Mouse (Mus musculus) layer of hippocampus, adult 18-20 months (tissue): Measurements from ENCODE around the gene Kcnk10. TPM values are rescaled to one million over a fixed set of nuclear protein-coding genes. Genes with fewer than 3 reads are reported as not detected.

Experiments used
- DNase-seq, 2 experiments: peaks; one replicate each; pipeline ENCODE4 v3.0.0; 2022; ENCODE audit warnings: low spot score in 2 of 2
- total RNA-seq, 2 experiments: library from RNA; stranded (reverse); gene quantifications; 2 replicates each; pipeline ENCODE4 v1.2.3; 2021

The Kcnk10 gene
- total RNA-seq, 2 experiments from 2014 or later = 15.2 to 15.7 TPM

DNA sequence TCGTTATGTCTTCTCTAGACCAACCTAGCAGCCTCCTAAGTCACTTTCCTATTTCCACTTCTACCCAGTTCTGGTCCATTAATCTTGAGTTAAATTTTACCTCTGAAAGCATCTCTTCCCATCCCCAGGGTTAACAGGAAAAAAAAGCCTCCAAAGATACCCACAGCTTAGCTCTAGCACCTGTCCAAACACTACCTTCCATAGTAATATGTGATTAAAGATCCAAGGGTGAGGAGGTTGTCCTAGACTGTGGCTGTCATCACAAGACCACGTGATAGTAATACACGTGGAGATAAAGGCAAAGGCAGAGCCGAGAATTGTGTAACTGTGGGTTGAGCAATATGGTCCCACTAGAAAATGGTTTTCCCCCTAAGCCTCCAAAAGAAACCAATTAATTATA is 56.8 kb downstream of the Kcnk10 start:
- no peak for DNase-seq

GRCm38 (mm10) chr12:98520568-98520931 is 57.6 kb downstream of the Kcnk10 start:
- no peak for DNase-seq

- no peak for DNase-seq
These were observed 58.1 kb downstream of the Kcnk10 start for GRCm38 (mm10) chr12:98519866-98520567.

GRCm38 (mm10) chr12:98505601-98506000 is 72.5 kb downstream of the Kcnk10 start:
- DNase-seq = no peak

- no peak for DNase-seq
These were observed 76.4 kb downstream of the Kcnk10 start for GRCm38 (mm10) chr12:98501528-98502280.

DNA sequence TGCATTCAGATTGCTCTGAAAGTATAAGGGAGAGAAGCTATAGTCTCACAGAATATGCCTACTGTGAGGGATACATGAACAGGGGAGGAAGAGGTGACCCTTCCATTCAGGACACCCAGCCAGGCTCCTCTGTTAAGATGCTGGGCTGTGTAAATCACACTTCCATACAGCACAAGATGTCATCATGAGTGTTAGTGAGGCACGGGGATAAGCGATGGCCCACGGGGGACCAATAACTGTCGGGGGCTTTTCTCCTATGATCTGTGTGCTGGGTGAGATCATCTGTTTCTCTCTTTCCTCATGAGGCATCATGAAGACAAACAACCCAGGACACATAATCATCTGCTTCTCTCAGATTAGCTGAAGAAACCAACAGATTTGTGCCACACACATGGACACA is 77.1 kb downstream of the Kcnk10 start:
- no peak for DNase-seq

DNA sequence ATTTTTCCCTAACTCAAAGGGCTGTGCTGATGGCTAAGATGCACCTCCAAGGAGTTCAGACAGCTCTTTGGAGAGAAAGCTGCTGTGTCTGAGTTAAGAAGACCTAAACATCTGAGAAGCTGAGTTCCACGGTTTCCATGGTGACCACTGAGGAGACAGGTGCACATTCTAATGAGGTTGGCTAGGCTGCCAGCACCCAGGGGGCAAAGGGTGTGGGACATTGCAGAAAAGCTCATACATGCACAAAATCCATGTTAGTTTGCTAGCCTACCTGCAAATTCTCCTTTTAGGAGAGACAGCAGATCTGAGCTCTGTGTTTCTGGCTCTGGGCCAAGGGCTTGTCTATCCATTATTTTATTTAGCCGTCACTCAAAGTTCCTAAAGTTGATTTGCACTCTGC is 96.7 kb downstream of the Kcnk10 start:
- peak in 1 of 2 experiments; percentile 47 for DNase-seq

DNA sequence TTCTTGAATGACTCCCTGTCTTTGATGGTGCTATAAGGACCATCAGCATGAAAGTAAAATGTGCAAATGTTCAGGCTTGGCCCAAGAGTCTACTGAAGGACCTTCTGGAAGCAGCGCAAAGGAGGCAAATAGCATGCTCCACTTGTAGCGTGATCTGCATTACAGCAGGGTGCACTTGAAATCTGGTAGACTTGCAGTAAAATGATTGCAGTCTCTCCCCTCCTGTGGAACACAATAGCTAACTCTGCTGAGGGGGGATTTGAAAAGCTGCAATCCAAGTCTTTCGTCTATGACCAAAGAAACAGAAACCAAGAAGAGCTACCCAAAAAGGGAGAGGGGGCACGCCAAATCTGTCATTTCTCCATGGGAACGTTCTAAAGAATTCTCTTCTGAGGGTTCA is 97.1 kb downstream of the Kcnk10 start:
- no peak for DNase-seq

DNA sequence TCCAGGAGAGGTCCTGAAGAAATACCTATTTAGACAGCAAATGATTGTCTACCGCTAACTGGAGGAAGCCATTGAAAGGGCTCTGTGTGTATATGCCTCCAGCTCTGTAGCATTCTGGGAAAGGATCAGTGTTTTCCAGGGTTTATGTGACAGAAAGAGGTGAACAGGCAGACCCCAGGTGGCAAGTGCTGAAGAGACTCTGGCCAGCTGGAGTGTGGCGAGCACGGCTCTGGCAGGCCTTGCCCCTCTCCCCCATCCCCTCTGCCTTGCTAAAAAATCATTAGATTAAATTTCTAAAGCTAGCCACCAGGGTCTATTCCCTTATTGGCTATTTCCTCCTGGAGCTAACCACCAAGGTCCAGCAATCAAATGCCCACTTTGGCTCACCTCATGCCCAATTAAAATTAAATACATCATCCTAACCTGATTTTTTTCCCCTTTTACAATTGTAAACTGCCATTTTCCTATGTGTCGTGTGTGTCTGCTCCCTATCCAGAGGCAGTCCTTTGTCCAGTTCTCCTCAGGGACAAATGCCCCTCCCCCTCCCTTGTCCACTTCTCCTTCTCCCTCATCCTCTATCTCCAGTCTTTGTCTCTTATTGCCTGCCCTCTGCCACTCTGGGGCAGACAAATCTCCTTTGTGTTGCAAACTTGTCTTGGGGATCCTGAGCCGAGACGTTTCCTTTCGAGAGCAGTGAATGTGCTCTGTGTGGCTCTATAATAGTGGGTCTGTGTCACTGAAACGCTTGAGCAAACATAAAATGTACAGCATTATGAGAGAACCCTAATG is 100.2 kb downstream of the Kcnk10 start:
- no peak for DNase-seq

DNA sequence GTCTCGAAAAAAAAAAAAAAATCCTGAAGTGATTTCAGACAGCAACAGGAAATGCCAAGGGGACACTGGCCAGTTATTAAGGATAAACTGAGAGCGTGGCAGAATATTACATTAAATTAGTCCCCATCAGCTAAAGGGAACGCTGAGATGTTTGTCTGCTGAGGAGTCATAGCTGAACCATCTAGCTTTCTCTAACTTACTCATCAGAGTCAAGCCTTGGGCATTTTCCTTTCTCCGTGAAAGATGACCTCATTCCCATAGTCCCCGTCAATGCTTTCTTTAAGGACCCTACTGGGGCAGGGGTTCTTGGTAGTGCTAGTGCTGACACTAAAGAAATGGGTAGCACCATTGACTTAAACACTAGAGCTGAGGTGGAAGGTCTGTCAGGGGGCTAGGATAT is 106.9 kb downstream of the Kcnk10 start:
- DNase-seq = no peak

DNA sequence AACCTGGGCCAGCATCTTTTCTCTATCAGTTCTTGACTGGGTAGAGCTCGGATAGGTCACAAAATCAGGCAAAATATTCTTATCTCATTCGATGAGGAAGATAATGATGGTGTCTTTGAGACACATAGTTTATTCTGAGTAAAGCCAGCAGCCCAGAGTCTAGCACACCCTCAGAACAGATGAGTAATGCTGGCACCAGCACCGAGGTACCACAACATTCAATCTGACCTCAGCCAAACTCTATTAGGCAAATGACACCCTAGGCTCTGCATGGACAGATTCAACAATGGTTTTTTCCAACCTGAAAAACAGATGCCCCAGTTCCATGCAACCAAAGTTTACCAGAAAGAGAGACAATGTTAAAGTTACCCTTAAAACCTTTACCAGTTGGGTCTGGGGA is 108.0 kb downstream of the Kcnk10 start:
- DNase-seq = no peak

- no peak for DNase-seq
These were observed 110.3 kb downstream of the Kcnk10 start for GRCm38 (mm10) chr12:98467793-98468192.

GRCm38 (mm10) chr12:98459889-98460288 is 118.2 kb downstream of the Kcnk10 start:
- DNase-seq = no peak

DNA sequence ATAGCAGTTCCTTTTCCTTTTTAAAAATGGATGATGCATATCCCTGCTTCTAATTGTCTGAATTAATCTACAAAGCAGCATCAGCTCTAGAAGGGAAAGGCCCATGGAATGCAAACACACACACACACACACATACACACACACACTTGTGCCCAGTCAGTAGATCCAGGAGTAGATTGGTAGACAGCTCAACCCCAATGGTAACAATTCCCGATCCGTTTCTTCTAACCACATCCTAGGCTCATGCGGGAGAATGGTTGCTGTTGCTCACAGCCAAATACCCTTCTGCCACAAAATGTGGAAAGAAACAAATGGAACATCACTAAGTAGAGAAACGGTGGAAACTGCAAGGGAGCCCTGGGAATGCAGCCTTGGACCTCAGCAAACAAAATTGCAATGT is 119.2 kb downstream of the Kcnk10 start:
- no peak for DNase-seq

DNA sequence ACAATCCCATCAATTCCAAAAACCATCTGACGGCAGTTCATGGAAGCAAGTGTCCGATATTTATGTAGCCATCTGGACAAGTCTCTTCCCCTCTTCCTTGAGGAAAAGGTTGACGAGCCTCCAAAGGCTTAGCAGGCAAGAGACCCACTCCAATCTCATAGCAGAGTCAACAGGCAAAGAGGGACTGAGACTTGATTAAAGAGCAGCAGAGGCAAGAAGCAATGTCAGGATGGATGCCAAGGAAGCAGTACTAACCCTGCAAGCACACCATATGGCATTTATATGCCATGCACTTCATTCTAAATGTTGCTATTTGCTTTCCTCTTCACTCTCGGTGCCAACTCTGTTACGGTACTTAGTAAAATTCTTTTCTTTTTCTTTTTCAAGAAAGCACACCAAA is 119.6 kb downstream of the Kcnk10 start:
- DNase-seq = peak; percentile 17 to 68

DNA sequence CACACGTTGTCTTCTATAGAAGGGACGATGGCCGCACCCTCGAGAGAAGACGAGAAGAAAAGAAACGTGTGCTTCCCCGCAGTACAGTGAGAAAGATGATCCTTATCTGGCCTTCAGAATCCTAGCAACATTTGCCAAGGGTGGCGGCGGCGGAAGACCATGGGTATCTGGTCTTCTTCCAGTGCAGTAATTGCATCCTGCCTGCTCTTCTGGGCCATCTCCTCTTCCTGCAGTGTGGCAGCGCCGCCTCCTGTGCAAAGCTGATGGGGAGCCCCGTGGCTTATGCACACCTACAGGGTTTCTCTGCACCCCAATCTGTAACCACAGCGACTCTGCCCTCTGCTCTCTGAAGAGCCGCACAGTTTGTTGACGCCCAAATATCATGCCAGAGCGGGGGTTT is 124.9 kb downstream of the Kcnk10 start:
- DNase-seq = peak in 1 of 2 experiments; percentile 30

GRCm38 (mm10) chr12:98452646-98453045 is 125.5 kb downstream of the Kcnk10 start:
- DNase-seq = no peak

GRCm38 (mm10) chr12:98445637-98446036 is 132.5 kb downstream of the Kcnk10 start:
- no peak for DNase-seq

- DNase-seq = no peak
These were observed 133.2 kb downstream of the Kcnk10 start for GRCm38 (mm10) chr12:98444860-98445259.

DNA sequence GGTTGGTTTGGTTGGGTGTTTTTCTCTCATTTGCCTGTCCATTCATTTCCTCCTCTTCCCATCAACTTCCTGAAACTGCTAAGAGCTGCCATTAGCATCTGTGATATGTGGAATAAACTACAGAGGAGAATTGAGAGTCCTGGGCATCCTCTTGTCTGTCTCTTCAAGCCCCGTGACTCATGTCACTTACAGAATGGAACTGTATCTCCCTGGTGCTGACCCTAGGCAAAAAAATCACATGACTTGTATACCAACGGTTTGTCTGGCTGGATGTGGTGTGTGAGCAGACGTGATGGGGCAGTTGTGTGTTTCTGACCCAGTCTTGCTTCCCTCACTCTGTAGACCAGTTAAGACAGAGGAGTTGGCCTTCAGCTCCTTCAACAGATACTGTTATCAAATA is 134.4 kb downstream of the Kcnk10 start:
- no peak for DNase-seq

- DNase-seq = no peak
These were observed 140.0 kb downstream of the Kcnk10 start for GRCm38 (mm10) chr12:98438080-98438479.

GRCm38 (mm10) chr12:98430683-98431082 is 147.4 kb downstream of the Kcnk10 start:
- DNase-seq = no peak
